Mouse (Mus musculus) neural tube, embryonic 14.5 days (tissue): ENCODE data around the gene Aqp9. TPM values are rescaled to one million over a fixed set of nuclear protein-coding genes. Genes with fewer than 3 reads are reported as not detected.
"Not testable (repeated sequence)": the region's sequence is repeated elsewhere in the genome, so short reads cannot be mapped to it uniquely, and the experiment has no call there.

Experiments used
- ATAC-seq: fragments of 200-750 bp; cut with Nextera tagmentation; 2 replicates; pipeline ENCODE4 v1.8.0; 2017; ENCODE audit warnings: low read depth, mild to moderate bottlenecking, moderate TSS enrichment, moderate library complexity
- H3K27ac ChIP-seq: fragments of 300-500 bp; sonication (generic); 2 replicates; pipeline ENCODE4 v1.5.1; 2014; ENCODE audit warnings: low read depth, mild to moderate bottlenecking, control low read depth, low read length, moderate library complexity, mixed read lengths
- H3K27me3 ChIP-seq: fragments of 300-500 bp; sonication (generic); 2 replicates; pipeline ENCODE4 v1.6.1; 2014; ENCODE audit warnings: low read length; ENCODE audit not compliant: control insufficient read depth, insufficient read depth
- H3K36me3 ChIP-seq: fragments of 300-500 bp; sonication (generic); 2 replicates; pipeline ENCODE4 v1.6.1; 2014; ENCODE audit warnings: low read length, mixed read lengths; ENCODE audit not compliant: control insufficient read depth, insufficient read depth
- H3K4me1 ChIP-seq: fragments of 300-500 bp; sonication (generic); 2 replicates; pipeline ENCODE4 v1.6.1; 2014; ENCODE audit warnings: low read length; ENCODE audit not compliant: control insufficient read depth, insufficient read depth
- H3K4me2 ChIP-seq: fragments of 300-500 bp; sonication (generic); 2 replicates; pipeline ENCODE4 v1.6.1; 2014; ENCODE audit warnings: mild to moderate bottlenecking, low read depth, low read length, control low read depth
- H3K4me3 ChIP-seq: fragments of 300-500 bp; sonication (generic); 2 replicates; pipeline ENCODE4 v1.5.1; 2014; ENCODE audit warnings: low read depth, low read length, control low read depth, mixed read lengths
- H3K9ac ChIP-seq: fragments of 300-500 bp; sonication (generic); replicated peaks from 2 replicates; pipeline ENCODE4 v1.6.1; 2014; ENCODE audit warnings: low read depth, mild to moderate bottlenecking, control low read depth, low read length, mixed read lengths
- H3K9me3 ChIP-seq: fragments of 300-500 bp; sonication (generic); 2 replicates; pipeline ENCODE4 v1.6.1; 2016; ENCODE audit warnings: low read length; ENCODE audit not compliant: control insufficient read depth
- WGBS: fragments of 180-500 bp; shearing (Covaris S2); extraction: QIAGEN DNeasy Blood & Tissue Kit; methylation state at CpG from one replicate; pipeline ENCODE4 v1.1.7; 2014; 5-methylcytosine and 5-hydroxymethylcytosine counted together
- polyA plus RNA-seq: library from polyadenylated mRNA; unstranded; fragments of >200 nt; fragmentation: Nextera tagmentation; extraction: Ambion mirVana; gene quantifications from 2 replicates; pipeline ENCODE4 v1.2.1, GENCODE M21; 2014

Gene Aqp9
- polyA plus RNA-seq, 1 experiment from 2014 or later = 0.74 TPM

- H3K9ac ChIP-seq = no peak overlapping the region
- H3K4me1 ChIP-seq = no peaks in the 10 kb centered on the region
- H3K36me3 ChIP-seq = no peaks in the 10 kb centered on the region
- no peak overlapping the region for H3K4me2 ChIP-seq
- ATAC-seq = no peak
- H3K9me3 ChIP-seq = no peaks in the 10 kb centered on the region
- 85% methylated on average over 5 of the region's 5 CpGs for WGBS
- no peaks in the 10 kb centered on the region for H3K27me3 ChIP-seq
- no peak overlapping the region for H3K4me3 ChIP-seq
- H3K27ac ChIP-seq = no peak overlapping the region
Measured at GRCm38 (mm10) chr9:71131822-71132221, 36.7 kb downstream of the Aqp9 start.

GRCm38 (mm10) chr9:71128911-71129310, 39.6 kb downstream of the Aqp9 start:
- H3K27ac ChIP-seq = no peak overlapping the region
- H3K4me1 ChIP-seq = no peaks in the 10 kb centered on the region
- H3K36me3 ChIP-seq = no peaks in the 10 kb centered on the region
- WGBS = 72% methylated on average over 5 of the region's 5 CpGs
- no peaks in the 10 kb centered on the region for H3K27me3 ChIP-seq
- H3K9me3 ChIP-seq = no peaks in the 10 kb centered on the region
- no peak overlapping the region for H3K9ac ChIP-seq
- ATAC-seq = no peak
- no peak overlapping the region for H3K4me3 ChIP-seq
- no peak overlapping the region for H3K4me2 ChIP-seq

GRCm38 (mm10) chr9:71126205-71126604, 42.3 kb downstream of the Aqp9 start:
- no peak for ATAC-seq
- Histone ChIP-seq H3K4me3 (no peak overlapping the region), H3K27ac (no peak overlapping the region), H3K4me1 (no peaks in the 10 kb centered on the region), H3K36me3 (no peaks in the 10 kb centered on the region), H3K27me3 (no peaks in the 10 kb centered on the region), H3K9ac (no peak overlapping the region), H3K9me3 (no peaks in the 10 kb centered on the region), H3K4me2 (no peak overlapping the region)
- WGBS = 31% methylated on average over 2 of the region's 2 CpGs

GRCm38 (mm10) chr9:71123095-71123494, 45.4 kb downstream of the Aqp9 start:
- ATAC-seq, H3K9me3 ChIP-seq, H3K4me3 ChIP-seq, H3K4me2 ChIP-seq, H3K27ac ChIP-seq, H3K4me1 ChIP-seq, H3K9ac ChIP-seq, H3K27me3 ChIP-seq, H3K36me3 ChIP-seq: not testable (repeated sequence)
- WGBS = 86% methylated on average over 7 of the region's 8 CpGs

GRCm38 (mm10) chr9:71120924-71121323, 47.6 kb downstream of the Aqp9 start:
- no peaks in the 10 kb centered on the region for H3K27me3 ChIP-seq
- H3K4me2 ChIP-seq = no peak overlapping the region
- H3K27ac ChIP-seq = no peak overlapping the region
- H3K4me3 ChIP-seq = no peak overlapping the region
- H3K36me3 ChIP-seq = no peaks in the 10 kb centered on the region
- no peaks in the 10 kb centered on the region for H3K9me3 ChIP-seq
- WGBS = 86% methylated on average over 9 of the region's 9 CpGs
- no peak overlapping the region for H3K9ac ChIP-seq
- H3K4me1 ChIP-seq = no peaks in the 10 kb centered on the region
- ATAC-seq = no peak

- ATAC-seq = no peak
- Histone ChIP-seq H3K9ac (no peak overlapping the region), H3K9me3 (no peaks in the 10 kb centered on the region), H3K4me1 (no peaks in the 10 kb centered on the region), H3K27me3 (no peaks in the 10 kb centered on the region), H3K4me3 (no peak overlapping the region), H3K27ac (no peak overlapping the region), H3K4me2 (no peak overlapping the region), H3K36me3 (no peaks in the 10 kb centered on the region)
- WGBS = 92% methylated on average over 6 of the region's 6 CpGs
Measured at GRCm38 (mm10) chr9:71113166-71113565, 55.3 kb downstream of the Aqp9 start.

GRCm38 (mm10) chr9:71103521-71103920, 65.0 kb downstream of the Aqp9 start:
- Histone ChIP-seq H3K4me3 (no peak overlapping the region), H3K9ac (no peak overlapping the region), H3K36me3 (no peaks in the 10 kb centered on the region), H3K27me3 (no peaks in the 10 kb centered on the region), H3K4me2 (no peak overlapping the region), H3K4me1 (no peaks in the 10 kb centered on the region), H3K27ac (no peak overlapping the region), H3K9me3 (no peaks in the 10 kb centered on the region)
- WGBS = 86% methylated on average over 5 of the region's 5 CpGs
- ATAC-seq = no peak

- Histone ChIP-seq H3K9ac (no peak overlapping the region), H3K36me3 (no peaks in the 10 kb centered on the region), H3K9me3 (no peaks in the 10 kb centered on the region), H3K4me1 (no peaks in the 10 kb centered on the region), H3K27ac (no peak overlapping the region), H3K4me2 (no peak overlapping the region), H3K4me3 (no peak overlapping the region), H3K27me3 (no peaks in the 10 kb centered on the region)
- no peak for ATAC-seq
- 87% methylated on average over 6 of the region's 6 CpGs for WGBS
Measured at GRCm38 (mm10) chr9:71094066-71094465, 74.4 kb downstream of the Aqp9 start.

GRCm38 (mm10) chr9:71092038-71092437, 76.4 kb downstream of the Aqp9 start:
- WGBS = 72% methylated on average over 5 of the region's 5 CpGs
- Histone ChIP-seq H3K4me3 (no peak overlapping the region), H3K9me3 (no peaks in the 10 kb centered on the region), H3K36me3 (no peaks in the 10 kb centered on the region), H3K27me3 (no peaks in the 10 kb centered on the region), H3K4me2 (no peak overlapping the region), H3K9ac (no peak overlapping the region), H3K4me1 (no peaks in the 10 kb centered on the region), H3K27ac (no peak overlapping the region)
- ATAC-seq = no peak

- no peaks in the 10 kb centered on the region for H3K36me3 ChIP-seq
- no peak overlapping the region for H3K4me3 ChIP-seq
- no peak overlapping the region for H3K27ac ChIP-seq
- 68% methylated on average over 7 of the region's 7 CpGs for WGBS
- H3K9me3 ChIP-seq = no peaks in the 10 kb centered on the region
- H3K27me3 ChIP-seq = no peaks in the 10 kb centered on the region
- H3K4me2 ChIP-seq = no peak overlapping the region
- H3K9ac ChIP-seq = no peak overlapping the region
- no peaks in the 10 kb centered on the region for H3K4me1 ChIP-seq
- ATAC-seq = no peak
Measured at GRCm38 (mm10) chr9:71079201-71079600, 89.3 kb downstream of the Aqp9 start.
